Mouse (Mus musculus): Measurements from ENCODE around the gene Lmx1b. TPM values are rescaled to one million over a fixed set of nuclear protein-coding genes. Genes with fewer than 3 reads are reported as not detected.
A peak's percentile ranks its signal among the peaks of the same experiment; 100 is the strongest.

Lmx1b gene
- polyA plus RNA-seq, 1 experiment, result not detected

DNA sequence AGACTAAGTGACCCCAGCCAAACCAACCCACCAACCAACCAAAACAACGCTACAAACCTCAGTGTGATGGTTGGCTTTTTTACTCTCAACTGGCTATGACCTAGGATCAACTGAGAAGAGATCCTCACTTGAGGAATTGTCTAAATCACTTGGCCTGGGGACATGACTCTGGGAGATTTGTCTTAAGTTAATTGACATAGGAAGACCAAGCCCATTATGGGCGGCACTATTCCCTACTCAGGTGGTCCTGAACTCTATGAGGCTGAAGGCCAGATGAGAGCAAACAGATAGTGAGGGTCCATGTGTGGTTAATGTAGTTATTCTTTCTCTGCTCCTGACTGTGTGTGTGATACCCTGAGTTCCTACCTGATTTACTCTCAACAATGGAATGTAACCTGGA lies 92.7 kb downstream of the Lmx1b start:
- peaks cover 12% of the 10 kb centered on the region for H3K9me3 ChIP-seq
- TF ChIP-seq GATA1 (IDR thresholded peaks at IDR 0.05; ENCODE audit: borderline replicate concordance, low read length) (no peak), FLI1 (IDR thresholded peaks at IDR 0.05; ENCODE audit: low read length) (no peak)
- H3K27me3 ChIP-seq (replicated peaks), result peaks cover 68% of the 10 kb centered on the region
- H3K36me3 ChIP-seq (replicated peaks; ENCODE audit: low read length), result no peaks in the 10 kb centered on the region
- peaks cover 16% of the 10 kb centered on the region for H3K4me1 ChIP-seq
- H3K4me3 ChIP-seq (replicated peaks), result no peak overlapping the region

DNA sequence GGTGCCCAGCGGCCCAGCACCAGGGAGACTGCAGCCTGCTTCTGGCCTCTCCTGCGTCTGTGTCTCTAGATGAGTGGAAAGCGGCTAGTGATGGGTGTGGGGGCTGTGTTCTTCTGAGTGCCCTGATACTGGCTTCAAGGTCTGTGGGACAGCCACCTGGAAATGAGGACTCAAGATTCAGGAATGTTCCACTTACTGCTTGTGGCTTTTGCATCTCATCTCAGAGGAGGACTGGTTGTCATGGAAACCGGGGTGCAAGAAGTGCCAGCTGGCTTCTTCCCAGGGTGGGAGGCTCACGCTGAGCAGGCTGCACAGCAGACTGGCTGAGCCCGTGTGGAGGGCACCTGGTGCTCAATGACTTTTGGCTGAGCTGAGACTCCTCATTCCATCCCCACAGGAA lies 93.4 kb downstream of the Lmx1b start:
- H3K4me3 ChIP-seq (replicated peaks), result no peak overlapping the region
- TF ChIP-seq FLI1 (IDR thresholded peaks at IDR 0.05; ENCODE audit: low read length) (no peak), GATA1 (IDR thresholded peaks at IDR 0.05; ENCODE audit: borderline replicate concordance, low read length) (no peak)
- peaks cover 16% of the 10 kb centered on the region for H3K4me1 ChIP-seq
- H3K36me3 ChIP-seq (replicated peaks; ENCODE audit: low read length), result no peaks in the 10 kb centered on the region
- H3K27me3 ChIP-seq (replicated peaks), result peaks cover 70% of the 10 kb centered on the region
- peaks cover 12% of the 10 kb centered on the region for H3K9me3 ChIP-seq

DNA sequence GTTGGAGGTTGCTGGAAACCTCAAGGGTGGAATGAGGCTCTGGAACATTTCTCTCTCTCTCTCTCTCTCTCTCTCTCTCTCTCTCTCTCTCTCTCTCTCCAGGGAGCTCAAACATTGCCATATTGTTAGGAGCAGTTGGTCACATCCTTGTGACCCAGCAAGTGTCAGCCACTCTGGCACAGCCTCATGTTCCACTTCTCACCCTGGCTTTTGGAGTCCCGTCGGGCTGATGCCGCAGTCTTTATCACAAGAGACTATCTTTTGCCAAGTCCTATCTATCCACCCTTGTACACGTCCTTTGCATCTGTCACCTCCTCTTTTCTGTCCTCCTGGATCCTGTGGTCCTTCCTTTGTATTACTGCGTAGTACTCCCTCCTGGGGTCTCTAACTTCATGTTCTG lies 94.3 kb downstream of the Lmx1b start:
- Histone ChIP-seq H3K27me3 (replicated peaks) (peaks cover 78% of the 10 kb centered on the region), H3K4me1 (peaks cover 16% of the 10 kb centered on the region), H3K9me3 (peaks cover 12% of the 10 kb centered on the region), H3K4me3 (replicated peaks) (no peak overlapping the region), H3K36me3 (replicated peaks; ENCODE audit: low read length) (no peaks in the 10 kb centered on the region)
- no peak for TF ChIP-seq FLI1 (IDR thresholded peaks at IDR 0.05; ENCODE audit: low read length)
- no peak for TF ChIP-seq GATA1 (IDR thresholded peaks at IDR 0.05; ENCODE audit: borderline replicate concordance, low read length)

DNA sequence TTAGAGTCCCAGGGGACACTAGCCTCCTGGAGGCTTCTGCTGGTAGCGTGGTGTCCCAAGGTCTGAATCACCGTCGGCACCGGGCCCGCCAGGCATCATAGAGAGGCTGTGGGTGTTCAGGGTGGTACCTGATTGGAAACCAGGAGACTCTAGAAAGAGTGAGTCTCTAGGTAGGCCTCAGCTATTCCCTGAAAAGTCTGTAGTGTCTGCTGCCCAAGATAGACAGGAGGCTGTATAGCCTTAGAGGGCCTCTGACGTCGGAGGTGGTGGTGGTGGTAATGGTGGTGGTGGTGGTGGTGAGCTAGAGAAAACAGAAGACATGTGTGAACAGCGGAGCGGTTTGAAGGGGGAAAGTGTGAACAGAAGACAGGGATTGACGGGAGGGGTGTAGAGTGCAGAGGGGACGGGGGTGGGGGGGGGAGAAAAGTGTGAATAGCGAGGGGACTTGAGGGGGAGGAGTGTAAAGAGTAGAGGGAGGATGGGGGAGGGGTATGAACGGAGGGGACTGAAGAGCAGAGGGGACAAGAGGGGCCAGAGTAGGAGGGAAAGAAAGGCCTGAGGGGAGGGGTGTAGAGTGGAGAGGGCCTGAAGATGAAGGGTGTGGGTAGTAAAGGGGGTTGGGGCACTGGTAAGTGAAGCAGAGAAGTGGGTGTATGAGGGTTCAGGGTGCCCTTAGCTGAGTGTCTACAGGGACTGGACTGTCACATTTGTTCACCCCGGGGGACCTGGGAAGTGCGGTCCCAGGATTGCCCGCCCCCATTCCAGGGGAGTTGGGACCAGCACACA lies 95.3 kb downstream of the Lmx1b start:
- Histone ChIP-seq H3K4me3 (replicated peaks) (no peak overlapping the region), H3K4me1 (peaks cover 16% of the 10 kb centered on the region), H3K27me3 (replicated peaks) (peaks cover 83% of the 10 kb centered on the region), H3K36me3 (replicated peaks; ENCODE audit: low read length) (no peaks in the 10 kb centered on the region), H3K9me3 (peaks cover 12% of the 10 kb centered on the region)
- no peak for TF ChIP-seq FLI1 (IDR thresholded peaks at IDR 0.05; ENCODE audit: low read length)
- TF ChIP-seq GATA1 (IDR thresholded peaks at IDR 0.05; ENCODE audit: borderline replicate concordance, low read length), result no peak

DNA sequence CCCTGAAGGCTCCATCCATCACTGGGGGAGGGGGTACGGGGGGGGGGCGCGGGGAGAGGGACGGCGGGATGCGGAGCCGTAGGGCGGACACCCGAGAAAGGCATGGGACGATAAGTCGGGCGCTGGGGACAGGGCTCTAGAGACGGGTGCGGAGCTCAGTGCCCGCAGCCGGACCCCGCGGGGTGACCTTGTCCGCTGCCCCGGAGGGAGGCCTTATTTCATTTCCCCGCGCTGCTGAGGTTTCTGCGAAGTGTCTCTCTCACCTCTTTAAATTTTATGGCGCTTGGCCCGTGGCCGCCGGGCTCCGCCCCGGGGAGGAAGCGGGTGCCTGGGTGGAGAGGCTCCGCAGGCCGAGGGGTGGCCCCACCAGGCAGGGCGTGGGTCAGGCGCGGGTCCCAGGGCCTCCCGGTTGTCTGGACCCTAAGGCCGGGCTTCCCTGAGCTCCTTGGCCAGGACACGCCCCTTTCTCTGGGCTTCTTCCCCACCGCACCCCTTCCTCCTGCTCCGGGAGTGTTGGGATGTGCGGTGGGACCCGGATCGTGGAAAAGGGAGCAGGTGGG lies 96.0 kb downstream of the Lmx1b start:
- TF ChIP-seq GATA1 (IDR thresholded peaks at IDR 0.05; ENCODE audit: borderline replicate concordance, low read length), result no peak
- H3K4me3 ChIP-seq (replicated peaks), result no peak overlapping the region
- H3K9me3 ChIP-seq, result peaks cover 12% of the 10 kb centered on the region
- no peaks in the 10 kb centered on the region for H3K36me3 ChIP-seq (replicated peaks; ENCODE audit: low read length)
- H3K27me3 ChIP-seq (replicated peaks), result peaks cover 84% of the 10 kb centered on the region
- H3K4me1 ChIP-seq, result peaks cover 16% of the 10 kb centered on the region

DNA sequence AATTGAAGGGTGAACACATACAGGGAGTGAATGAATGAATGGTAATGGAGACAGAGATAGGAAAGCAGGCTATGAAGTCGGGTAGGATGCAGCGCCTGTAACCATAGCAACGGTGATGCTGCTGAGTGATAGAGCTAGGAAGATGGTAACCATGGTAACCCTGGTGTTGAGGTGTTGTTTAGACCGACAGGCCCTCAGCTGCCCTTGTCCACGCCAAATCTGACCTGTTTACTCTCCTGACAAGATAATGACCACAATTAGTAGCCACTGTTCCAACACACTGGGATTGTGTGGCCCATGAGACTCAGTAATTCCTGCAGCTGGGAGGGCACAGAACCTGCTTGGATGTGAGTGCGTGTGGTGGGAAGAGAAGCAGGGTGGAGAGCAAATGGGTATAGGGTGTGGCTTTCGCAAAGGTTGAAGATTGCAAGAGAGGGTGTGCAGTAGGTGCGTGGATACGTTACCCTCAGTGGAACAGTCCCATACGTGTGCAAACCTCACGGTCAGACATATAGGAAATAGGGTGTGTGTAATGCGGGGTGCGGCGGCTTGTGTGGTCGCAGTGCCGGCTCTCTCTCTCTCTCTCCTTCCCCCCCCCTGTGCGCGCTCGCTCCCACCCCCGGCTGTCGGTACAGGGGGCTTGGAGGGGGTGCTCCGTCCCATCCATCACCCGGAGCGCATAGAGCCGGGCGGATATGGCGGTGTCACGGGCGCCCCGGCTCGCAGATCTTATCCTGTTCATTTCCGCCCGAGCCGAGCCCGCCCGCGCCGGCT lies 96.7 kb downstream of the Lmx1b start:
- Histone ChIP-seq H3K9me3 (peaks cover 12% of the 10 kb centered on the region), H3K4me3 (replicated peaks) (peak overlapping the region; percentile 74), H3K36me3 (replicated peaks; ENCODE audit: low read length) (no peaks in the 10 kb centered on the region), H3K27me3 (replicated peaks) (peaks cover 84% of the 10 kb centered on the region), H3K4me1 (peaks cover 16% of the 10 kb centered on the region)
- TF ChIP-seq FLI1 (IDR thresholded peaks at IDR 0.05; ENCODE audit: low read length) (no peak), GATA1 (IDR thresholded peaks at IDR 0.05; ENCODE audit: borderline replicate concordance, low read length) (no peak)

DNA sequence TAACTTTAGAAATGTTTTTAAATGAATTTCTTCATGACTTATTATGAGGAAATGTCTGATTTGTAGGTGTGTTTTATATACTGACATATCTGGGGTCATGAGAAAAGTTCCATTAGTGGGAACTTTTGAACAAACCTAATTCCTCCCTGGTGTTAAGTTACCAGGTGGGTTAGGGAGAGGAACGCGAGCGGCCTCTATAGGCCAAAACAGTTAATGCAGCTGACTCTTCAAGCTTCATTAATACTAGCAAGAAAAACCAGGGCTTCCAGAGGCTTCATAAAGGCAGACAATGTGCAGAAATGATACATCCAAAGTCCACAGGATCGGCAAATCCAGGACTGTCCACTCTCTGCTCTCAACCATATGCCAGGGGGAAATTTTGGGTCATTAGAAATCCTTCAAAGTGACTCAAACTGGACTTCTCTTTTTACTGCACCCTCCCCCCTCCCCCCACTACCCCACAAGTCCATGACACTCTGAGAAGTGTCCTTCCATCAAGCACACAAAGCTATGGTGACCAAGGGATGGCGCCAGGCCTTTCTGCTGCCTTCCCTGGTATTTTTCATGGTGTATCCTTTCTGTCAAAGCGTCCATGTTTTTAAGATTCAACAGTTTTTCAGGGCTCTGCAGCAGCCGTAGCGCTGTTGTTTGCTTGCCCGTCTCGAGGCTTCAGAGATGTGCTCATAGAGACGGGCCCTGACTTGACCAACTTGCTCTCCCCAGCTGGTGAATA lies 97.4 kb downstream of the Lmx1b start:
- peaks cover 16% of the 10 kb centered on the region for H3K4me1 ChIP-seq
- TF ChIP-seq FLI1 (IDR thresholded peaks at IDR 0.05; ENCODE audit: low read length) (no peak), GATA1 (IDR thresholded peaks at IDR 0.05; ENCODE audit: borderline replicate concordance, low read length) (no peak)
- H3K27me3 ChIP-seq (replicated peaks), result peaks cover 78% of the 10 kb centered on the region
- H3K4me3 ChIP-seq (replicated peaks), result no peak overlapping the region
- no peaks in the 10 kb centered on the region for H3K36me3 ChIP-seq (replicated peaks; ENCODE audit: low read length)
- H3K9me3 ChIP-seq, result peaks cover 12% of the 10 kb centered on the region

DNA sequence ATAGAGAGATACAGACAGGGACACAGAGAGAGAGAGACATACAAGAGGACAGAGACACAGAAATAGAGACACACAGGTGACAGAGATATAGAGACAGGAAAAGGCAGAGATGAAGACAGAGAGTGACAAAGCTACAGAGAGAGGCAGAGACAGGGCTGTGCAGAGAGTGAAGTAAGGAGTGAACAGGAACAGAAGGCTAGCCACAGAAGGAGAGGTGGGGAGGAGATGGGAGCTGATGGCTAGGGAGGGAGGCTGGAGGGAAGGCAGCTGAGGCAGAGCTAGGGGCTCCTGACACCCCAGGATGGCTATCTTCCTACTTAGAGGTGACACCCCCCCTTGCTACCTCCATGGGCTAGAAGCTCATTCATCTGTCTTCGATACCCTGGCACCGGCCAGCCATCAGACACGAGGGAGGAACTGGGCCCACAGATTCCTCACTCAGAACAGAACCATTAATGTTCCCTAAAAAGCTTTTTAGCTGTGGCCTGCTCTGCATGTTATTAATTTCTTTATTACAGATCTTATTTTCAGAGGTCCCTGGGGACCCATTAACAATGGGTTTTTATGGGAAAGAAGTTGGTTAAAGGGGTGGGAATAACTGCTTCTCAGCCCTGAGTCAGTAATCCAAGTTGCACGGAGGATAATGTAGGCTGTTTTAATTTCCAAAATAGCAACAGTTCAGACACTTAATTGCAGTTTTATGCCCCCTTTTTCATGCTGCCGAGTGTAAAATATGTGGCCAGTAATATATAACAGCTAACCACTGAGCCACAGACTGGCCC lies 114.8 kb downstream of the Lmx1b start:
- no peak overlapping the region for H3K4me3 ChIP-seq (replicated peaks)
- H3K27me3 ChIP-seq (replicated peaks), result peaks cover 42% of the 10 kb centered on the region
- H3K9me3 ChIP-seq, result no peaks in the 10 kb centered on the region
- no peak for TF ChIP-seq FLI1 (IDR thresholded peaks at IDR 0.05; ENCODE audit: low read length)
- no peak for TF ChIP-seq GATA1 (IDR thresholded peaks at IDR 0.05; ENCODE audit: borderline replicate concordance, low read length)
- no peaks in the 10 kb centered on the region for H3K36me3 ChIP-seq (replicated peaks; ENCODE audit: low read length)
- H3K4me1 ChIP-seq, result no peaks in the 10 kb centered on the region

DNA sequence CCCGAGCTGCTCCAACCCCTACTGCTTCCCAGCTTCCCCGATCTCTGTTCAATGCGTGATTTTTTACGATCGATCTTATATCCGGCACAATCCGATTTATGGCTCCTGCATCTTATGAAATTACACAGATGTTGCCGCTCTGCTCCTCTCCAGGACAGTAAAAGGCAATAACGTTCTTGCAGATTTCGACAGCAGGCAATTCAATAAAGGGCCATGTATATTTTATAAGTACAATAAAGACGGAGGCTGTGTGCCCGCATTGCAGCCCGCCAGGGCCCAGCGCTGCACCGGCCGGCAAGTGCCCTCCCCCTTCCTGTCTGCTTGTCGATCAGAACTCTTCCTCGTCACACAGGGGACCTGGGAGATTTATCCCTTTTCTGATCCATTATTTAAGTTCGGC lies 124.5 kb downstream of the Lmx1b start:
- peaks cover 11% of the 10 kb centered on the region for H3K9me3 ChIP-seq
- H3K4me1 ChIP-seq, result peaks cover 2% of the 10 kb centered on the region
- peaks cover 69% of the 10 kb centered on the region for H3K27me3 ChIP-seq (replicated peaks)
- TF ChIP-seq GATA1 (IDR thresholded peaks at IDR 0.05; ENCODE audit: borderline replicate concordance, low read length) (no peak), FLI1 (IDR thresholded peaks at IDR 0.05; ENCODE audit: low read length) (no peak)
- no peaks in the 10 kb centered on the region for H3K36me3 ChIP-seq (replicated peaks; ENCODE audit: low read length)
- H3K4me3 ChIP-seq (replicated peaks), result no peak overlapping the region

All from megakaryocyte, embryonic 14.5 days (primary cell).